Mouse (Mus musculus): Measurements from ENCODE around the gene Lhfp. TPM values are rescaled to one million over a fixed set of nuclear protein-coding genes. Genes with fewer than 3 reads are reported as not detected.
A peak's percentile ranks its signal among the peaks of the same experiment; 100 is the strongest.

The Lhfp gene
- polyA plus RNA-seq, 1 experiment, result 225 TPM

GRCm38 (mm10) chr3:53169486-53169885 lies 128.2 kb downstream of the Lhfp start:
- Histone ChIP-seq H3K4me1 (ENCODE audit: control insufficient read depth, insufficient read depth, low read length) (peaks cover 7% of the 10 kb centered on the region; the same call in 1 of the 2 replicates), H3K4me3 (ENCODE audit: insufficient read depth, low read length) (no peak overlapping the region), H3K27ac (ENCODE audit: insufficient read depth, low read length) (peak overlapping the region; percentile 64)
- TF ChIP-seq POLR2A (IDR thresholded peaks at IDR 0.05; ENCODE audit: low read depth, low read length) (no peak), CTCF (IDR thresholded peaks at IDR 0.05; ENCODE audit: borderline replicate concordance, insufficient read depth, low read length) (no peak)

- H3K4me3 ChIP-seq (ENCODE audit: insufficient read depth, low read length), result no peak overlapping the region
- TF ChIP-seq POLR2A (IDR thresholded peaks at IDR 0.05; ENCODE audit: low read depth, low read length) (no peak), CTCF (IDR thresholded peaks at IDR 0.05; ENCODE audit: borderline replicate concordance, insufficient read depth, low read length) (no peak)
- peaks cover 5% of the 10 kb centered on the region; the same call in 1 of the 2 replicates for H3K4me1 ChIP-seq (ENCODE audit: control insufficient read depth, insufficient read depth, low read length)
- no peak overlapping the region for H3K27ac ChIP-seq (ENCODE audit: insufficient read depth, low read length)
Measured at GRCm38 (mm10) chr3:53173310-53174063, 132.2 kb downstream of the Lhfp start.

- H3K4me3 ChIP-seq (ENCODE audit: insufficient read depth, low read length), result no peak overlapping the region
- no peak overlapping the region for H3K27ac ChIP-seq (ENCODE audit: insufficient read depth, low read length)
- TF ChIP-seq POLR2A (IDR thresholded peaks at IDR 0.05; ENCODE audit: low read depth, low read length), result no peak
- TF ChIP-seq CTCF (IDR thresholded peaks at IDR 0.05; ENCODE audit: borderline replicate concordance, insufficient read depth, low read length), result no peak
- no peaks in the 10 kb centered on the region for H3K4me1 ChIP-seq (ENCODE audit: control insufficient read depth, insufficient read depth, low read length)
Measured at GRCm38 (mm10) chr3:53179936-53180335, 138.6 kb downstream of the Lhfp start.

- H3K4me1 ChIP-seq (ENCODE audit: control insufficient read depth, insufficient read depth, low read length), result no peaks in the 10 kb centered on the region
- H3K4me3 ChIP-seq (ENCODE audit: insufficient read depth, low read length), result no peak overlapping the region
- TF ChIP-seq POLR2A (IDR thresholded peaks at IDR 0.05; ENCODE audit: low read depth, low read length) (no peak), CTCF (IDR thresholded peaks at IDR 0.05; ENCODE audit: borderline replicate concordance, insufficient read depth, low read length) (no peak)
- no peak overlapping the region for H3K27ac ChIP-seq (ENCODE audit: insufficient read depth, low read length)
Measured at GRCm38 (mm10) chr3:53185439-53185838, 144.1 kb downstream of the Lhfp start.

- Histone ChIP-seq H3K4me3 (ENCODE audit: insufficient read depth, low read length) (no peak overlapping the region), H3K4me1 (ENCODE audit: control insufficient read depth, insufficient read depth, low read length) (peaks cover 4% of the 10 kb centered on the region), H3K27ac (ENCODE audit: insufficient read depth, low read length) (no peak overlapping the region)
- TF ChIP-seq CTCF (IDR thresholded peaks at IDR 0.05; ENCODE audit: borderline replicate concordance, insufficient read depth, low read length), result no peak
- no peak for TF ChIP-seq POLR2A (IDR thresholded peaks at IDR 0.05; ENCODE audit: low read depth, low read length)
Measured at GRCm38 (mm10) chr3:53193441-53193840, 152.1 kb downstream of the Lhfp start.

- Histone ChIP-seq H3K4me3 (ENCODE audit: insufficient read depth, low read length) (no peak overlapping the region), H3K4me1 (ENCODE audit: control insufficient read depth, insufficient read depth, low read length) (peaks cover 10% of the 10 kb centered on the region), H3K27ac (ENCODE audit: insufficient read depth, low read length) (peak overlapping the region; percentile 47; the same call in 1 of the 2 replicates)
- TF ChIP-seq CTCF (IDR thresholded peaks at IDR 0.05; ENCODE audit: borderline replicate concordance, insufficient read depth, low read length) (no peak), POLR2A (IDR thresholded peaks at IDR 0.05; ENCODE audit: low read depth, low read length) (no peak)
Measured at GRCm38 (mm10) chr3:53195666-53196107, 154.4 kb downstream of the Lhfp start.

GRCm38 (mm10) chr3:53200175-53200574 lies 158.8 kb downstream of the Lhfp start:
- TF ChIP-seq POLR2A (IDR thresholded peaks at IDR 0.05; ENCODE audit: low read depth, low read length), result no peak
- no peak for TF ChIP-seq CTCF (IDR thresholded peaks at IDR 0.05; ENCODE audit: borderline replicate concordance, insufficient read depth, low read length)
- H3K27ac ChIP-seq (ENCODE audit: insufficient read depth, low read length), result peak overlapping the region; percentile 67
- H3K4me3 ChIP-seq (ENCODE audit: insufficient read depth, low read length), result no peak overlapping the region

GRCm38 (mm10) chr3:53200853-53201252 lies 159.5 kb downstream of the Lhfp start:
- TF ChIP-seq POLR2A (IDR thresholded peaks at IDR 0.05; ENCODE audit: low read depth, low read length) (no peak), CTCF (IDR thresholded peaks at IDR 0.05; ENCODE audit: borderline replicate concordance, insufficient read depth, low read length) (no peak)
- Histone ChIP-seq H3K27ac (ENCODE audit: insufficient read depth, low read length) (peak overlapping the region; percentile 75), H3K4me1 (ENCODE audit: control insufficient read depth, insufficient read depth, low read length) (peaks cover 38% of the 10 kb centered on the region), H3K4me3 (ENCODE audit: insufficient read depth, low read length) (no peak overlapping the region)

More at GRCm38 (mm10) chr3:53200175-53200574, 158.8 kb downstream of the Lhfp start:
- H3K4me1 ChIP-seq (ENCODE audit: control insufficient read depth, insufficient read depth, low read length), result peaks cover 36% of the 10 kb centered on the region

- H3K4me3 ChIP-seq (ENCODE audit: insufficient read depth, low read length), result no peak overlapping the region
- TF ChIP-seq POLR2A (IDR thresholded peaks at IDR 0.05; ENCODE audit: low read depth, low read length), result peak; percentile 36; the same call in 1 of the 2 replicates
- TF ChIP-seq CTCF (IDR thresholded peaks at IDR 0.05; ENCODE audit: borderline replicate concordance, insufficient read depth, low read length), result no peak
- H3K4me1 ChIP-seq (ENCODE audit: control insufficient read depth, insufficient read depth, low read length), result peaks cover 41% of the 10 kb centered on the region
- peak overlapping the region; percentile 96 for H3K27ac ChIP-seq (ENCODE audit: insufficient read depth, low read length)
Measured at GRCm38 (mm10) chr3:53201670-53202069, 160.3 kb downstream of the Lhfp start.

GRCm38 (mm10) chr3:53202184-53202583 lies 160.9 kb downstream of the Lhfp start:
- TF ChIP-seq CTCF (IDR thresholded peaks at IDR 0.05; ENCODE audit: borderline replicate concordance, insufficient read depth, low read length) (no peak), POLR2A (IDR thresholded peaks at IDR 0.05; ENCODE audit: low read depth, low read length) (no peak)
- peak overlapping the region; percentile 96 for H3K27ac ChIP-seq (ENCODE audit: insufficient read depth, low read length)
- peaks cover 41% of the 10 kb centered on the region for H3K4me1 ChIP-seq (ENCODE audit: control insufficient read depth, insufficient read depth, low read length)
- H3K4me3 ChIP-seq (ENCODE audit: insufficient read depth, low read length), result no peak overlapping the region
